Mouse (Mus musculus) granulocyte monocyte progenitor cell, adult 5-6 weeks (primary cell): Measurements from ENCODE around the gene Hoxa7. TPM values are rescaled to one million over a fixed set of nuclear protein-coding genes. Genes with fewer than 3 reads are reported as not detected.

Experiments
- ATAC-seq: replicated peaks from 2 replicates; pipeline ENCODE4 v1.8.0; 2016; ENCODE audit warnings: mild to moderate bottlenecking, moderate TSS enrichment, inconsistent platforms; ENCODE audit not compliant: poor library complexity, severe bottlenecking
- total RNA-seq, 2 experiments: library from RNA; stranded (forward) in 1 of 2; stranded (reverse) in 1 of 2; fragments of 200-712, 200-1000 nt in 1 of 2; fragments of >200 nt in 1 of 2; fragmentation: Nextera tagmentation in 1 of 2; gene quantifications; 2 replicates each; pipeline ENCODE4 v1.2.3; 2014 to 2017

Hoxa7 gene
- total RNA-seq, 2 experiments from 2014 or later = 10.8 to 20.5 TPM

DNA sequence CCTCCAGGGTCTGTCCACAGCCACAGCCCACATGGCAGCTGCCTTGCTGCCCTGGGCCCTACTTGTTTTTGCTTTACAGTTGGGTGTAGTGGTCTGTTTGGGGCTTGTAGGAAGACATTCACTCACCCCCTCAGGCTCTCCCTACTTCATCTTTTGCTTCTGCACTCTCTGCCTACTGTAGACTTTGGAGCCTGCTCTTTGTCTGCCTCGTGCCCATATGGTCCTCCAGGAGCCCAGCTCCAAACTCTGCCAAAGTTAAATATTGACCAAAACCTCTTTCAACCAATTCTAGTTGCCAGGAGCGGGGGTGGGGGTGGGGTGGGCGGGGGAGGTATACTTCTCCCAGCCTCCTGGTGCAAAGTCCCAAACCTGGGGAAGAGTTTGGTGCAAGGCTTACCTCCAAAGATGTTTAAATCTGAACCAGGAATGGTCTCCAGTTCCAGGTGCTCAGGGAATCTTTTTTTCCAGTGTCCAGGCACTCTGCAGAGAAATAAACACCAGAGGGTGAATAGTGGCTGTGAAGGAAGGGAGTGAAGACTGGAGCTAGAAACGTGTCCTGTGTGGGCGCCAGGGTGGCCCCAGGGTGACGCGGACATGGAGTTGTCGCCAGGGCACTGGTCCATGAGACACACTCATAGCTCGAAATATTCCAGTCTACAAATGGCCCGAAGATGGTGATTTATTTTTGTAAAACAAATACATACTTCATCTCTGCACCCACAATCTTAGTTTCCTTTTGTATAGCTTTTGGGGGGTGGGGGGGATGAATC, 38.2 kb downstream of the Hoxa7 start:
- ATAC-seq = no peak

DNA sequence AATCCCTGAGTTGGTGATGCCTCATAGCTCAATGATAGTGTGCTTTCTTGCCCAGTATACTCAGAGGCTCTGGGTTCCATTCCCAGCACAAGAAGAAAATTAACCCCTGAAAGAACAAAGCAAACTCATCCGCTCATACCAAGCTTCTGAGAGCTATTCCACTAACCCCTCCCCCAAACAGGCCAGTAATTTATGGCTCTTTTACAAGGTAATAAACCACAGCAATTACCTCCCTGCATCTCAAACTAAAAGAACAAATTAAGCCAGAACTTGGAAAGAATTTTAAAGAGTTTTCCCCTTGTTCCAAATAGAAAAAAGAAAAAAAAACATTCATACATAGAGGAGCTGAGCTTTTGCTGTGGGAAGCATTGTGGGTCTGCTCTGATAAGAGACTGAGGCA, 38.9 kb downstream of the Hoxa7 start:
- ATAC-seq = no peak

DNA sequence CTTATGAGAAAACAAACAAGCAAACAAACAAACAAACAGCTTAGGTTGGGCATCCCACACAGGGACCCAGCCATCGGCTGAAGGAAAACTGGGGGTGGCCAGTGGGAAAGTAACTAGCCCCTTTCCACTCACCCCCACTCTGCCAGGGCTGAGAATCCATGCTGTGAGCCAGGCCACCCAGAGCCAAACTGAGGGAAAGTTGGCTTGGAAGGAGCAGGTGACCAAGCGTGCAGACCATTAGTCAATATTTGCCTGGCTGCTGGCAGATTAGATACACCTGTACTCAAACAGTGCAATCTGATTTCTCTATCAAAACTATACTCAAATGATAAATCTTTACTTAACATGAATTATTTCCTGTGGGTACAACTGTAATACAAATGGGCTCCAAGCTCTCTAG, 39.6 kb downstream of the Hoxa7 start:
- no peak for ATAC-seq

DNA sequence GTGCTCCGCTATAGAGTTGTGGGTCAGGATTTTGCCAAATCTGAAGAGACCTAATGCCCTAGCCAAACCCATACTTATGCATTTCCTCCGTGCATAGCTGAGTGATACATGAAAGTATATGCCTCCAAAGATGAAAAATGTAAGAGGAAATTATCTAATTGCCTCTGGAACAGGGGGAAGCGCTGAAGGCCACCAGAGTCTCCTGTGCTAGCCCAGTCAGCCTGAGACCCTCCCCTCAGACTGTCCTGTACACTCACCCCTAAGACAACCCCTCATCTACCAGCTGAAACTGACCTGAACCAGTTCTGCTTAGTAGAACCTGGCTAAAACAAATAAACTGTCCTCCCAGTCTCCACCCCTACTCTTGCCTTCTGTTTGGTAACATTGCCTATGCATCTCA, 40.9 kb downstream of the Hoxa7 start:
- no peak for ATAC-seq

DNA sequence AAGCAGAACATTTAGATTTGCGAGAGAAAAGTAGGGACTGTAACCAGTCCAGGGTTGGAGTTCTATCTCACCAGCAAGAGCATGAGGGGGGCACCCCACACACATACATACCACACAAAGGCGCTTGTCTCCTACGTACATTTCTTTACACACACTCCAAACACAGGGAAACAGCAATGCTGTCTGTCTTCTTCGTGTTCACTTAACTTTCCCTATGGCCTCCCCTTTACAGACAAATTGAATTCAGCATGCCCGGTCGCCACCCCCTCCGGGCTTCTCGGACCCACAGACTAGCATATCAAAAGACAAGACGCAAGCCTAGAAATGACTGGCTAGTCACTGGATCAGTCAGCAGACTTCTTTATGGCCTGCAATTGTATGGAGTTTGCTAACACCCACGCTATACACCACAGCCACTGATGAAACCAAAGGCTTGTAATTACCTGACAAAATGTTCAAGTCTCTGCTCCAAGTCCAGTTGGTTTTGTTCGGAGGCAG, 41.4 kb downstream of the Hoxa7 start:
- no peak for ATAC-seq

DNA sequence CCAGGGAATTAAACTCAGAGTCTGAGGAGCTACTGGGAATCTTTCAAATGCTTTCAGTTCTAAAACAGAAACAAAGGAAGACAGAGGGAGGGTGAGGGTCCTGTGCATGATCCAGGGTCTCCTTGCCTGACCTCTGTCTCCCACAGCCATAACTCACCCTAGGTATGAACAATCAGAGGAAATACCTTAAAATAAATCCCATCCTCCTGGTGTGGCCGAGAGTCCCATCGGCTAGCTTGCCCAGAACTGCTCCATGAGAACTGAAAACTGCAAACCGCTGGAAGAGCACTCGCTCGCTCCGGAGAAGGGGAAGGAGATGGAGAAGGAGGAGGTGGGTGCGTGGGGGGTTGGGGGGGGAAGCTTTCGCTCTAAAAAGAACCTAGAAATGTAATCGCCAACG, 42.0 kb downstream of the Hoxa7 start:
- ATAC-seq = no peak

DNA sequence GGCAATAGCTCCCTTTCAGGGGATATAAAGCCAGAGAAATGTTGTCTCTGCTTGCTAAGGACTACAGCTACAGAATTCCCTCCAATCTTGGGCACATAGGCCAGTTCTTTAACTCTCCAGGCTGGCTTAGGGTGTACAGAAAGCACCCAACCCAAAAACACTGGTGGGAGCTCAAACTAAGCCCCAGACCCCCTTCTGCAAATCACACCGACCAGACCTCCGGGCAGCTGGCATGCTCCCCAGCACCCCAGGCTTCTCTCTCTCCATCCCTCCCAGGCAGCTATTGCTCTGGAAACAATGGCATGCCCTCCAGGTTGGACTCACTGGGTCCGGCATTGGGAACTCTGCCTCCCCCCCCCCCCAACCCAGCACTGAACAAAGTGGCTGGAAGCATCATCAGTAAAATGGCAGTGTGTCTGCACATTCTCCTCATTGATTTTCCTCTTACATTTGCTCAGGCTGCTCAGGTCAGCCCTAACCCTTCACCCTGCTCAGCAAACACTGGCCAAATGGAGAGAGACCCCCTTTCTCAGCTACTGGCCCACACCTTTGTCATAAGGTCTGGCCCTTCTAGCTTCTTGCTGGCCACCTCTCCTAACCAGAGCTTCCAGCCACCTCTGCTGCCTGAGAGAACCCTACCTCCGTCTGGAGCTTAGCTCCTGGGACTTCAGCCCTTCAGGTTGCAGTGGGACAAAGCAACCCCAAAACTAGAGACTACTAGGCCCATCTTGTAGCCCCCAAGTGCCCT, 42.6 kb downstream of the Hoxa7 start:
- ATAC-seq = no peak

DNA sequence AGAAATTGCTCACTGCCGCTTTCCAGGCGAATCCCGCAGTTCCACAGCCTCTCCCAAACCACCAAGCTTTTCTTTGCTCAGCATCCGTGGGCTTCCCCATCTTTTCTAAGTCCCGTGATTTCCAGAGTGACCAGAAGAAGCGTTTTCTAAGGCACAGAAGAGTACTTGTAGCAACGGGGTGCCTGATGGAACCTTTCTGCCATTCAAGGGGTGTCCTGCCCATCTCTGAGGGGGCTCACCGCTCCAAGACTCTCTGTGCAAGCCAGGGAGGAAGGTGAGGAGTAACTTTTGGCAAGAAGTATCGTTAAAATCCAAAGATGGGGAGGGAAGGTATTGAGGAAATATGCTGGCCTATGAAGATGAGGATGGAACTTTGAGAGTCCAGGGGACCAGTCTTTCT, 43.8 kb downstream of the Hoxa7 start:
- no peak for ATAC-seq

DNA sequence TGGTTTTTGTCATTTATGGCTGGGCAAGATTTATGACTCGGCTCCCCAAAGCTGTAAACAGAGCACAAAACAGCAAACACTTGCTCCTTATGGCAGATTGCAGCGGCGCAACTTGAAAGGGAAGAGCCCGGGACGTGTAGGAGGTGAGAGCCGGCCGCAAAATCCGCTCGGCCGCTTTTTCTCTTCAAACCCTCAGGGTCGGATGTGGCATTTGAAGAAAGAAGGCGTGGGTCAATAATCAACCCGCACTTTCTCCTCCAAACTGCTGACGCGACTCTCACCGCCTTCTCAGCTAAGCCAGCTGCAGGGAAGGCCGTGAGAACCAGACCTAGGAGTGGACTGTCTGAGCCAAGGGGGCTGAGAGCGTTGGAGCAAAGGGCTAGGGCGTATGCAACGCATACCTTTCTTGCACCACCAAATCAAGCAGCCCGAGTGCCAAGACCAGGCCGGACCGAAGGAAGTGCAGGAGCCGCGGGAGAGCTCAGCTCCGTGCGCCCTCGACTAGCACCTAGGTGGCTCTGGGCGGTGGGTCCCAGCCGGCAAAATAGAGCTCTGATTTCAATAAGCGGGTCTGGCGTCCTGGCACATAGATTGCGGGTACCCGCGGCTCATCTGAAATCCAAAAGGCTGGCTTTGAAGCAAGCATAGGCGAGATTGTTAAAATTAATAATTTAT, 44.5 kb downstream of the Hoxa7 start, which contains the start of gene 5730596B20Rik:
Gene 5730596B20Rik (plus strand): TSS at position 438 of the 675 bp plus-strand sequence.
- no peak for ATAC-seq

DNA sequence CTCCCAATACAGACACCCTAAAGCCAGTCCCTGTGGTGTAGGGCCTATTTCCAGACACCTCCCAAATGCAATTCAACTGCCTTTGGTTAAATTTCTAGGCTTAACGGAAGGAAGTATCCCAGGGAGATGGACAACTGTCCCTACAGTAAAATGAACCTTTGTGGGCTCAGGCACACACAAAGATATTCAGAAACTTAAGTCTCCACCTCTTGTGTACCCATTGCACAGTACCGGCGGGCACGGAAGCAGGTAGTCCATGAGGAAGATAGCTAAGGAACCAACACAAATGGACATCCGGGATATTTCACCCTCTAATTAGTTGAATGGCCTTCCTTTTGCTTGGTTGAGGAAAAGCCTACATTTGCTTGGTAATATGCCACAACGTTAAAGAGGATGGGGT, 45.3 kb downstream of the Hoxa7 start:
- no peak for ATAC-seq

DNA sequence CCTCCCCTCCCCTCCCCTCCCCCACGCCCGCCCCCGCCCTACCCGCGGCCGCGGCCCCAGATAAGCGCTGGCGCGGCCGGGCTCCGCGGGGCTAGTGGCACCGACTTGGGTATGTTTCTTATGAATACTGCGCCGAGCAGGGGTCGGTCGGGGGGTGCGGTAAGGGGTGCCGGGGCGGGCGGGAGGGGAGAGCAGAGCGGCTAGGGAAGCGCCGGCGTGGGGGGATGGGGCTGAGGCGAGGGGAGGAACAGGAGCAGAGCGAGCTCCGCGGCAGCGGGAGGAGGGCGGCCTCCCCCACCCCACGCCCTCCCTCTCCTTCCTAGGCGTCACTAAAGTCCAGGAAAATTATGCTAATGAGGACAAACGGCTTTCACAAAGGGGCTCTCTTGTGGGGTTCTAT, 45.8 kb downstream of the Hoxa7 start:
- ATAC-seq = no peak

DNA sequence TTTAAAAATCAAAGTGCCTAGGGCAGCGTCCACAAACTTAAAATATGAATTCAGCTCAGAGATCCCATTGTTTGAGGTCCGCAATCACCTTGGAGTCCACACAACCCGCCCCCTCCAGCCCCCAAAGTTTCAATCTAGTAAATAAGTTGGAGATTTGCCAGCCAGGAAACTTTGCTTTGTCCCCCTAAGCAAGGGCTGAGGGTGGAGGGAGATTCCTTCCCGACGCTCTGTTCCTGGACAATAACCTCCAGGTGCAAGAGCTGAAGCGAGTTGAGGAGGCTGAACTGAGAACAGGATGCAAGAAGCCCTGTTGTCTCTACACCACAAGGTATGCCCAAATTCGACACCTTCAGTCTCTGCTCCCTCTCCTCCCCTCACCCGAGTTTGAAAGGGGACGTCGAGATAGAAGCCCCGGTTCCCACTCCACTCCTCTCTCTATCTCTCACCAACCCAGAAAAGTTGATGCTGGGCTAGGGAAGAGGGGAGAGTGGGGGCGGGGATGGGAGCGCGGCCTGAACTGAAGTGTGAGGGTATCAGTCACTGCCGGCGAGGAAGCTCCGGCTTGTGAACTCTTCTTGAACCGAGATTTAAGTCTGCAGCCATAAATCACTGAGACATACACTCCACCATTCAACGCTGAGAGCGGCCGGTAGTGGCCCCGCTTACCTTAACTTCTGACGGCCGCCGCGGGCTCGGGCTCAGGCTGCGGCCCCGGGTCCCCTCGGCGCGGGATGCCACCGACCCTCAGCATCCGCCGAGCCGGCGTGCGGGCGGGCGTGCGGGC, 46.5 kb downstream of the Hoxa7 start:
- ATAC-seq = no peak

DNA sequence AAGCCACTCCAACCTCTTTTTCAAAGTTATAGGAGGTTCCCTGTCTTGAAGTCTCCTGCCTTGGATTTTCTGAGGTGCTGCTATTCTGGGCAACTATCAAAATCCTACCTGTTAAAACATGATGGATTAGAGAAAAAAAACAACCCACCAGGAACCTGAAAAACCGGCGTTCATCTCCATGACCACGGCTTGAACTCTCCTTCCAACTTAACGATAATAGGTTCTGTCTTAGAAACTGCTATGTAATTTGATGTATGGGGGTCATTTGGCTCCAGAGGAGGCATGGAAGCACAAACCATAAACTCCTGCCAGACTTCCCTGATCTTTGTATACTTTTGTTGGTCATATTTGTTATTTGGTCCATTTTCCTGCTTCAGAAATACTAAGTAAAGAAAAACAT, 48.0 kb downstream of the Hoxa7 start:
- ATAC-seq = no peak

DNA sequence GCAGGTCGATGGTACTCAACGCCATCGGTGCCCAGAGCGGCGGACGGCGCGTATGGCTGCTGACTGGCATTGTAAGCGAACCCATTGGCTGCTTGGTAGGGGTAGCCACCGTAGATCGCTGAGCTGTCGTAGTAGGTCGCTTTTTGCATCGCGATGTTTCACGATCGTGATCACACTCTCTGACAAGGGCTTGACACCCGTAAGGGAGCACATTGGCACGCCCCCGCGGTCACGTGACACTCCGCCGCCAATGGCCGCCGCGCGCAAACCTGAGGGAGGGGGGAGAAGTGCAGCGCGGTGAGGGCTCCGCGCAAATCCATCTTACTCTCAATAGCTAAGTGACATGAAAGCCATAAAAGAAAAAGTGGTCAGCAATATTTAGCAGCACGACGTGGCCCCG, 49.2 kb downstream of the Hoxa7 start:
- ATAC-seq = no peak

DNA sequence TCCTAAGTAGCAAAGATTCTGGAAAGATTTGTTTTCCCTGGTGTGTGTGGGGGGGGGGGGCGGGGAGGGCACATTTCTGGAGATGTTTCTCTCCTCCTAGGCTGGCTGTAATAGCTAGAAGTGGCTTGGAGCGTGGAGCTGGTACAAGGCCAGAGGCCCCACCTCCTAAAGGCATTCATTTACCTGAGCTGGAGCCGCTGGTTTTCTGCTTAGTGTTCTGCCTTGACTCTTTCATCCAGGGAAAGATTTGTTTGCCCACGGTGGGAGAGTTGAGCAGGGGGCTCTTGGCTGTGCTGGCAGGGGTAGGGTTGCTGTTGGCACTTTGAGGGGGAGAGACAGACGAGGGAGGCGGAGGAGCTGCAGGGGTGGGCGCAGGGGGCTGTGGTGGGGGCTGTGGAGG, 49.7 kb downstream of the Hoxa7 start:
- ATAC-seq = no peak

DNA sequence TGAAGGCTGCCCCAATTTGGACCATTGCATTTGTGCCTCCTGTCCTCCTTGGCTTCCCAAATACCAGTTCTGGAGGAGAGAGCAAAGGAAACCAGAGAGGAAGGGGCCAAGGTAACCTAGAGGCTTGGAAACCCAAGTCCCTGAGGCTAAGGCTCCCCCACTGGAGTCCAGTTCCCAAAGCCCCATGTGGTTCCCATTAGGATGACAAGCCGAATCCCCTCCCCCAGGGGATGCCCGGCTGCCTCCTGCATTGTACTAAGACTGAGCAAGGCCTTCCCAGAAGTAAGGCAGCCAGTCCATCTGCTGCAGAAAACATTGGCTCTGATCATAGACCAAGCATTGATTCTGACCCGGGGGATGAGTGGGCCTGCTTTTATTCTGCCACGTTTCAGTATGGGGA, 50.3 kb downstream of the Hoxa7 start:
- ATAC-seq = no peak

DNA sequence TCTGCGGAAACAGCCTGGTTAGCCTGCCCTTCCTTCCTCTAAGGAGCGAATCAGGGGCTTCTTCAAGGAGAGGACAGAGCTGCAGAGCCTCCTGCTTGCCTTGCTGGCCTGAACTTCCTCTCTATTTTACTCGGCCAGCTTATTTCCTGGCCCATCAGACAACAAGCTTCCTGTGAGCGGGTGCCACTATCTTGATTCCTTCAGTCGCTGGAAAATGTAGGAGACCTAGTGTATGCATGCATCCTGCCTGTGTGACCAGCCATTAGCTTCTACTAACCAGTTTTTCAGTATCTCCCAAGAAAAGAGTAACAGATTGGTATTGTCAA, 50.8 kb downstream of the Hoxa7 start:
- no peak for ATAC-seq

DNA sequence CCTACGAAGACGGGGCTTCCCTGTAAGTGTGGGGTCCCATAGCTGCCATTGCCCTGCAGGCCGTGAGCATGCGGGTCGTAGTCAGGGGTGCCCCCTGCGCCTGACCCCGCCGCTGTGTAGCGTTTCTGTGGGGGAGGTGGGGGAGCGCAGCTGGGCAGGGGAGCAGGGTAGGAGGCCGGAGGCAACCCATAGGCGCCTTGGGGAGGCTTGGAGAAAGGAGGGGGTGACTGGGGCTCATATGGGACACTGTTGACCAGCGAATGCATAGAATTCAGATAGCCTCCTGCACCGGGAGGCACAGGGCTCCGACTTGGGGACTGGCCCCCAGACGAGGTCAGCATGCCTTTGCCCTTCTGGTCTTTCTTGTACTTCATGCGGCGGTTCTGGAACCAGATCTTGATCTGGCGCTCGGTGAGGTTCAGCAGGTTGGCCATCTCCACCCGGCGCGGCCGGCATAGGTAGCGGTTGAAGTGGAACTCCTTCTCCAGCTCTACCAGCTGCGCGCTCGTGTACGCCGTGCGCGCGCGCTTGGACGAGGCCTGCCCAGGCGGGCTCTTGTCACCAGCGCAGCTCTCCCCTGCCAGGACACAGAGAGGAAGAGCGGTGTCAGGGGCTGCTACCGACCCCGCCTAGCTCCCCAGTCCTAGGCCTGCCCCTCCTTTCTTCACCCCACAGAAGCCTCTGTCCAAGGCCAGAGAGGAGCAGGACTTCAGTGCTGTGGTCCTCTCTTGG, 51.3 kb downstream of the Hoxa7 start:
- no peak for ATAC-seq

DNA sequence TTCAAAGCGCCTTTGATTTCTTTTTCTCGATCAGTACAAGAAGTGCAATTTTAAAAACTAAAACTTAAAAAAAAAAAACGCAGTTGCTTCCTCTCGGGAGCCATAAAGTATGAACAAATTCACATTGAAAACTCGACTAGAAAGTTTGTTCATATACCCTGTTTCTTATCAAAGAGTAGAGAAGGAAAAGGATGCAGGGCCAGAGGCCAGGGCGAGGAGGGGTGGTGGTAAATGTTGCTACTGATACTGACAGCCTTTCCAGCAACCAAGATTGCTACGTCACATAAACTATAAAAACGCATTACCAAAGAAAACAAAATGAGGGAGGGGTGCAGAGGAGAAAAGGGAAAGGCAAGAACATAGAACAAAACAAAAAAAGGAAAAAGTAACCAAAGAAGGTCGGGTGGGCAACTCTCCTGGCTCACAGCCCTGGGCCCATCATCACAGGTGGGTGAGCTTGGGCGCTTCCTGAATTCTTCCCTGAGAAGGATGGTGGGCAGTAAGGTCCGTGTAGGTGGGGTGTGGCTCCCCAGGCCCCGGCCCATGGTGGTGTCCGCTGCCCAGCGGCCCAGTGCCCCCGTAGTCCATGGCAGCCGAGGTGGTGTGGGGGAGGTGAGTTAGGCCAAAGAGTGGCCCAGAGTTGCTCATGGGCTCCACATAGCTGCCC, 52.0 kb downstream of the Hoxa7 start:
- no peak for ATAC-seq
